Mouse (Mus musculus) kidney, adult 2 months (tissue): ENCODE results near the gene Tbc1d9.

Source experiments
- CTCF ChIP-seq: fragments of 200-500 bp; conservative IDR thresholded peaks from 2 replicates; pipeline ENCODE4 v1.5.1; 2011; ENCODE audit warnings: low read depth, mild to moderate bottlenecking, control low read depth, low read length, moderate library complexity, mixed read lengths; ENCODE audit not compliant: insufficient read depth, insufficient read length
- POLR2A ChIP-seq: fragments of 200-500 bp; IDR thresholded peaks from one replicate; pipeline ENCODE4 v1.6.1; 2011; ENCODE audit warnings: low read depth, low read length, control low read depth

DNA sequence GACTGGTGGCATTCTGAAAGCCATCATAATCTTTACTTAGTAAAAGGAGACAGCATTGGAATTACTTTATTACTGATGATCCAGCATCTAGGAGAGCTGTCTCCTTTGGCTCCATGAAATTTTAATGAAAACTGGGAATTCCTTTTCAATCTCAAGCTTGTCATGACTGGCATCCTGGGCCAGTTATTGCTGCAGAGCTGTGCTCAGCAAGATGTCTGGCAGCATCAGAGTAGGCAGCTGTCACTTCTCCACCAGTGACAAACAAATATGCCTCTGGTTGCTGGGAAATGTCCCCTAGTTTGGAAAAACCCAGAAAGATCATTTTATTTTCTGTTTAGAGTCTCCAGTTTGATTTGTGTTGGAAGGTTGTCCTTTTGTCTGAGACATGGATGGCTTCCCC is 74.2 kb downstream of the Tbc1d9 start:
- TF ChIP-seq CTCF = no peak
- TF ChIP-seq POLR2A = no peak
